Mouse (Mus musculus) heart, postnatal 0 days (tissue): Measurements from ENCODE around the gene Ntrk3. TPM values are rescaled to one million over a fixed set of nuclear protein-coding genes. Genes with fewer than 3 reads are reported as not detected.

ENCODE experiments used
- ATAC-seq: fragments of 200-750 bp; cut with Nextera tagmentation; 2 replicates; pipeline ENCODE4 v1.8.0; 2017; ENCODE audit warnings: low read depth, moderate number of reproducible peaks, moderate library complexity; ENCODE audit not compliant: insufficient read depth
- DNase-seq: peaks from one replicate; pipeline ENCODE4 v3.0.0-alpha.2; 2016; ENCODE audit warnings: low spot score
- H3K27ac ChIP-seq: fragments of 300-500 bp; sonication (generic); 2 replicates; pipeline ENCODE4 v1.5.1; 2014; ENCODE audit warnings: low read depth, mild to moderate bottlenecking
- H3K27me3 ChIP-seq: fragments of 300-500 bp; sonication (generic); 2 replicates; pipeline ENCODE4 v1.6.1; 2014; ENCODE audit warnings: low read length, mixed read lengths; ENCODE audit not compliant: control insufficient read depth, insufficient read depth
- H3K36me3 ChIP-seq: fragments of 300-500 bp; sonication (generic); replicated peaks from 2 replicates; pipeline ENCODE4 v1.6.1; 2014; ENCODE audit warnings: low read length, mixed read lengths; ENCODE audit not compliant: control insufficient read depth, insufficient read depth
- H3K4me1 ChIP-seq: fragments of 300-500 bp; sonication (generic); 2 replicates; pipeline ENCODE4 v1.6.1; 2014; ENCODE audit warnings: antibody characterized with exemption; ENCODE audit not compliant: control insufficient read depth, insufficient read depth
- H3K4me2 ChIP-seq: fragments of 300-500 bp; sonication (generic); 2 replicates; pipeline ENCODE4 v1.6.1; 2014; ENCODE audit warnings: low read depth, mild to moderate bottlenecking, low read length, moderate library complexity
- H3K4me3 ChIP-seq: fragments of 300-500 bp; sonication (generic); 2 replicates; pipeline ENCODE4 v1.5.1; 2014; ENCODE audit warnings: low read depth, low read length
- H3K9ac ChIP-seq: fragments of 300-500 bp; sonication (generic); replicated peaks from 2 replicates; pipeline ENCODE4 v1.6.1; 2014; ENCODE audit warnings: low read depth, low read length, mixed read lengths
- H3K9me3 ChIP-seq: fragments of 300-500 bp; sonication (generic); replicated peaks from 2 replicates; pipeline ENCODE4 v1.6.1; 2016; ENCODE audit warnings: low read length; ENCODE audit not compliant: control insufficient read depth
- CTCF ChIP-seq: IDR thresholded peaks from 2 replicates; pipeline ENCODE4 v1.5.1; 2016; ENCODE audit warnings: antibody characterized with exemption, control low read depth, low read depth
- EP300 ChIP-seq: IDR thresholded peaks from 2 replicates; pipeline ENCODE4 v1.6.1; 2016; ENCODE audit warnings: antibody characterized with exemption, low read depth
- WGBS: fragments of 180-500 bp; shearing (Covaris S2); extraction: QIAGEN DNeasy Blood & Tissue Kit; methylation state at CpG from one replicate; pipeline ENCODE4 v1.1.7; 2014; 5-methylcytosine and 5-hydroxymethylcytosine counted together
- polyA plus RNA-seq: library from polyadenylated mRNA; unstranded; fragments of >200 nt; fragmentation: Nextera tagmentation; extraction: Ambion mirVana; gene quantifications from 2 replicates; pipeline ENCODE4 v1.2.1, GENCODE M21; 2015
- total RNA-seq: library from RNA; depleted of rRNA; stranded (reverse); fragments of >200 nt; gene quantifications from 2 replicates; pipeline ENCODE4 v1.2.3, GENCODE M21; 2014; ENCODE audit warnings: low replicate concordance

Gene Ntrk3
- total and polyA plus RNA-seq, 2 experiments from 2014 or later: 1.1 to 4.2 TPM

GRCm38 (mm10) chr7:78478881-78479280, 258.9 kb downstream of the Ntrk3 start:
- Histone ChIP-seq H3K27me3 (no peaks in the 10 kb centered on the region), H3K27ac (no peak overlapping the region), H3K9me3 (no peaks in the 10 kb centered on the region), H3K4me3 (no peak overlapping the region), H3K4me1 (no peaks in the 10 kb centered on the region), H3K4me2 (no peak overlapping the region), H3K9ac (no peak overlapping the region), H3K36me3 (no peaks in the 10 kb centered on the region)
- TF ChIP-seq CTCF: no peak
- no peak for TF ChIP-seq EP300
- DNase-seq (no peak), ATAC-seq (no peak)
- WGBS: 38% methylated on average over 2 of the region's 2 CpGs

GRCm38 (mm10) chr7:78471755-78472154, 266.1 kb downstream of the Ntrk3 start:
- Histone ChIP-seq H3K9me3 (no peaks in the 10 kb centered on the region), H3K9ac (no peak overlapping the region), H3K27ac (no peak overlapping the region), H3K4me3 (no peak overlapping the region), H3K4me2 (no peak overlapping the region), H3K4me1 (no peaks in the 10 kb centered on the region), H3K36me3 (no peaks in the 10 kb centered on the region), H3K27me3 (no peaks in the 10 kb centered on the region)
- TF ChIP-seq CTCF: no peak
- TF ChIP-seq EP300: no peak
- WGBS: 68% methylated on average over 4 of the region's 4 CpGs
- no peak for DNase-seq
- no peak for ATAC-seq

- TF ChIP-seq CTCF: no peak
- TF ChIP-seq EP300: no peak
- Histone ChIP-seq H3K4me2 (no peak overlapping the region), H3K9ac (no peak overlapping the region), H3K9me3 (no peaks in the 10 kb centered on the region), H3K4me1 (no peaks in the 10 kb centered on the region), H3K36me3 (no peaks in the 10 kb centered on the region), H3K27ac (no peak overlapping the region), H3K27me3 (no peaks in the 10 kb centered on the region), H3K4me3 (no peak overlapping the region)
- ATAC-seq: no peak
- no peak for DNase-seq
- 68% methylated on average over 1 of the region's 1 CpGs for WGBS
Observed at GRCm38 (mm10) chr7:78471270-78471669, 266.5 kb downstream of the Ntrk3 start.

GRCm38 (mm10) chr7:78462605-78463004, 275.2 kb downstream of the Ntrk3 start:
- Histone ChIP-seq H3K9ac (no peak overlapping the region), H3K36me3 (no peaks in the 10 kb centered on the region), H3K27me3 (no peaks in the 10 kb centered on the region), H3K4me2 (no peak overlapping the region), H3K4me3 (no peak overlapping the region), H3K4me1 (no peaks in the 10 kb centered on the region), H3K9me3 (no peaks in the 10 kb centered on the region), H3K27ac (no peak overlapping the region)
- no peak for DNase-seq
- ATAC-seq: no peak
- 57% methylated on average over 5 of the region's 5 CpGs for WGBS
- TF ChIP-seq CTCF (no peak), EP300 (no peak)

GRCm38 (mm10) chr7:78459021-78459420, 278.8 kb downstream of the Ntrk3 start:
- 36% methylated on average over 1 of the region's 1 CpGs for WGBS
- no peaks in the 10 kb centered on the region for H3K9me3 ChIP-seq
- ATAC-seq (no peak), DNase-seq (no peak)
- TF ChIP-seq EP300 (no peak), CTCF (no peak)
- no peaks in the 10 kb centered on the region for H3K27me3 ChIP-seq
- no peak overlapping the region for H3K27ac ChIP-seq
- H3K4me2 ChIP-seq: no peak overlapping the region
- H3K4me3 ChIP-seq: no peak overlapping the region
- H3K9ac ChIP-seq: no peak overlapping the region
- no peaks in the 10 kb centered on the region for H3K4me1 ChIP-seq
- no peaks in the 10 kb centered on the region for H3K36me3 ChIP-seq

GRCm38 (mm10) chr7:78451666-78452065, 286.1 kb downstream of the Ntrk3 start:
- no peaks in the 10 kb centered on the region for H3K4me1 ChIP-seq
- TF ChIP-seq EP300 (no peak), CTCF (no peak)
- H3K36me3 ChIP-seq: no peaks in the 10 kb centered on the region
- DNase-seq (no peak), ATAC-seq (no peak)
- no peak overlapping the region for H3K4me2 ChIP-seq
- H3K27ac ChIP-seq: no peak overlapping the region
- no peaks in the 10 kb centered on the region for H3K27me3 ChIP-seq
- H3K9ac ChIP-seq: no peak overlapping the region
- H3K9me3 ChIP-seq: no peaks in the 10 kb centered on the region; the same call in 1 of the 2 replicates
- 65% methylated on average over 2 of the region's 2 CpGs for WGBS
- H3K4me3 ChIP-seq: no peak overlapping the region
